ENCODE assay signal across 10 mouse cellular contexts in the genomic region with DNA sequence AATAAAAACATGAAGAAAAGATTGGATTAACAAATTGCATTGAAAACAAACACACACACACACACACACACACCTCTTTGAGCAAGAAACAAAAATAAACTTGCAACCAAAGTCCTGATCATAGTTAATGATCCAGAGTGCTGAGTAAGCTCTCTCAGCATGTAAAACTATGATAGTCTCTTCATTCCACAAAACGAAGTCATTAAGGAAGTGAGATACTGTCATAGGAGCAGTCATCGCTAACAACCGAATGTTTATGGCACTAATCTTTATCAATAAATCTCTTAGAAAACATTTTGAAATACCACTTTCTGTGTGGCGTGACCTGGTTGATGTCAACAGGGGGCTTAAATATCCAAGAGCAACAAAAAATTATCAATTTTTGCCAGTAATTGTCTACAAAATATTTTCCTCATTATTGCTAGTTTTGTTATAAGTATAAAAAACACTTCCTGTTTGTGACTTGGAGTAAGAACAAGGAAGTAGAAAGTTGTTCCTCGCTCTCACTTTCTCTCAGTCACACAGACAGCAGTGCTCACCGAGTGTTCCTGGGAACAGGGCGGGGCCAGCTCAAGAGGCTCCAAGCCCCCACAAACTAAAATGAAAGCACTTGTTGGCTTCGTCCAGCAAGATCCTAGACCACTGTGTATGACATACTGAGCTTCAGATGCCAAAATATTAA.
DNase-seq lines count a peak whose midpoint lies in the region; ATAC-seq and TF ChIP-seq lines count a peak whose summit lies in the region.
"Had no signal": no experiment of that assay in that cellular context is flagged by ENCODE, and none has a peak within 500 bp of the region (broad histone marks: within the 10 kb centered on the region; RNA-seq: fewer than 3 reads in every experiment).

No protein-coding gene starts in this region.

- no peak overlapping the region for H3K4me2 ChIP-seq in midbrain, postnatal 0 days (ENCODE audit: low read depth, low read length, poor library complexity, severe bottlenecking)
- no peak overlapping the region for H3K4me2 ChIP-seq in midbrain, embryonic 15.5 days
- peak overlapping the region; percentile 22; the same call in 1 of the 2 replicates for H3K4me2 ChIP-seq in liver, postnatal 0 days (ENCODE audit: low read depth, low read length)
- H3K4me2 ChIP-seq in stomach, postnatal 0 days (replicated peaks; ENCODE audit: low read depth) = no peak overlapping the region
- H3K4me2 ChIP-seq: hindbrain, embryonic 13.5 days had no signal

- H3K27me3 ChIP-seq in midbrain, postnatal 0 days (ENCODE audit: insufficient read depth, low read length) = no peaks in the 10 kb centered on the region
- no peaks in the 10 kb centered on the region for H3K27me3 ChIP-seq in midbrain, embryonic 15.5 days (replicated peaks)
- no peaks in the 10 kb centered on the region for H3K27me3 ChIP-seq in liver, postnatal 0 days (ENCODE audit: insufficient read depth, low read length)
- H3K27me3 ChIP-seq in stomach, postnatal 0 days (ENCODE audit: control insufficient read depth, insufficient read depth, low read length) = no peaks in the 10 kb centered on the region
- H3K27me3 ChIP-seq: hindbrain, embryonic 13.5 days had no signal

- H3K9ac ChIP-seq in midbrain, postnatal 0 days (replicated peaks; ENCODE audit: low read length, poor library complexity, severe bottlenecking) = no peak overlapping the region
- H3K9ac ChIP-seq in midbrain, embryonic 15.5 days = no peak overlapping the region
- no peak overlapping the region for H3K9ac ChIP-seq in liver, postnatal 0 days (replicated peaks)
- no peak overlapping the region for H3K9ac ChIP-seq in stomach, postnatal 0 days (ENCODE audit: low read length)
- H3K9ac ChIP-seq: hindbrain, embryonic 13.5 days had no signal

- peak; percentile 13 to 27 for DNase-seq in adrenal gland, adult (ENCODE audit: inconsistent age in 2 of 2, low spot score in 1 of 2)
- no peak for DNase-seq in adrenal gland, adult 2 months
- no peak for DNase-seq in midbrain, postnatal 0 days (ENCODE audit: low spot score)
- no peak for DNase-seq in liver, postnatal 0 days
- DNase-seq in stomach, postnatal 0 days (ENCODE audit: low spot score) = no peak
- no peak for DNase-seq in frontal cortex, adult 2 months (ENCODE audit: extremely low spot score in 1 of 2, low spot score in 1 of 2)
- no peak for DNase-seq in right cerebral cortex, postnatal 36 days (ENCODE audit: low spot score in 2 of 2)
- DNase-seq: thymus, adult 18-20 months had no signal

- TF ChIP-seq CTCF in midbrain, postnatal 0 days (IDR thresholded peaks at IDR 0.05) = no peak
- no peak for TF ChIP-seq CTCF in liver, postnatal 0 days (IDR thresholded peaks at IDR 0.05; ENCODE audit: low read depth)
- no peak for TF ChIP-seq CTCF in stomach, postnatal 0 days (IDR thresholded peaks at IDR 0.05; ENCODE audit: low read depth)

- H3K4me3 ChIP-seq in midbrain, postnatal 0 days (ENCODE audit: low read depth, low read length) = no peak overlapping the region
- no peak overlapping the region for H3K4me3 ChIP-seq in midbrain, embryonic 15.5 days
- H3K4me3 ChIP-seq in liver, postnatal 0 days (ENCODE audit: low read depth, low read length) = no peak overlapping the region
- no peak overlapping the region for H3K4me3 ChIP-seq in stomach, postnatal 0 days (ENCODE audit: low read depth, low read length)
- H3K4me3 ChIP-seq: hindbrain, embryonic 13.5 days had no signal

- H3K9me3 ChIP-seq in midbrain, postnatal 0 days (ENCODE audit: low read length) = no peaks in the 10 kb centered on the region
- H3K9me3 ChIP-seq in midbrain, embryonic 15.5 days = no peaks in the 10 kb centered on the region
- no peaks in the 10 kb centered on the region for H3K9me3 ChIP-seq in liver, postnatal 0 days (ENCODE audit: low read length)
- H3K9me3 ChIP-seq in stomach, postnatal 0 days (ENCODE audit: control insufficient read depth, low read length) = no peaks in the 10 kb centered on the region
- H3K9me3 ChIP-seq: hindbrain, embryonic 13.5 days had no signal

- 0 out of 2 replicates have a peak overlapping the region, but pooled peaks have one; percentile 4 for H3K27ac ChIP-seq in midbrain, postnatal 0 days (ENCODE audit: low read depth, low read length)
- H3K27ac ChIP-seq in midbrain, embryonic 15.5 days = no peak overlapping the region
- H3K27ac ChIP-seq in liver, postnatal 0 days (ENCODE audit: low read depth) = peak overlapping the region; percentile 29; the same call in 1 of the 2 replicates
- H3K27ac ChIP-seq in stomach, postnatal 0 days (replicated peaks) = peak overlapping the region; percentile 45; the same call in 1 of the 2 replicates
- H3K27ac ChIP-seq: hindbrain, embryonic 13.5 days had no signal

- H3K36me3 ChIP-seq in midbrain, postnatal 0 days (ENCODE audit: insufficient read depth, low read length) = no peaks in the 10 kb centered on the region
- H3K36me3 ChIP-seq in midbrain, embryonic 15.5 days (replicated peaks) = no peaks in the 10 kb centered on the region
- no peaks in the 10 kb centered on the region for H3K36me3 ChIP-seq in liver, postnatal 0 days (replicated peaks; ENCODE audit: insufficient read depth, low read length)
- H3K36me3 ChIP-seq in stomach, postnatal 0 days (ENCODE audit: control insufficient read depth, insufficient read depth, low read length) = no peaks in the 10 kb centered on the region
- H3K36me3 ChIP-seq: hindbrain, embryonic 13.5 days had no signal

- no peaks in the 10 kb centered on the region for H3K4me1 ChIP-seq in midbrain, postnatal 0 days (ENCODE audit: insufficient read depth, low read length)
- 0 out of 2 replicates have a peak, but pooled peaks cover 4% of the 10 kb centered on the region for H3K4me1 ChIP-seq in midbrain, embryonic 15.5 days
- peaks cover 4% of the 10 kb centered on the region; the same call in 1 of the 2 replicates for H3K4me1 ChIP-seq in liver, postnatal 0 days (ENCODE audit: insufficient read depth)
- no peaks in the 10 kb centered on the region for H3K4me1 ChIP-seq in stomach, postnatal 0 days (replicated peaks; ENCODE audit: control insufficient read depth, insufficient read depth)

- no peak for ATAC-seq in midbrain, postnatal 0 days (ENCODE audit: low FRiP score)
- ATAC-seq in midbrain, embryonic 15.5 days (replicated peaks) = no peak
- ATAC-seq in liver, postnatal 0 days = peak; percentile 54
- ATAC-seq in stomach, postnatal 0 days (ENCODE audit: low FRiP score, low TSS enrichment) = peak; percentile 75

- no peak for TF ChIP-seq EP300 in liver, postnatal 0 days (IDR thresholded peaks at IDR 0.05; ENCODE audit: low read depth)
- TF ChIP-seq EP300 in stomach, postnatal 0 days (optimal IDR thresholded peaks at IDR 0.05) = no peak

- 85% methylated on average over 8 of the region's 8 CpGs for WGBS in midbrain, postnatal 0 days
- 88% methylated on average over 8 of the region's 8 CpGs for WGBS in midbrain, embryonic 15.5 days
- WGBS in liver, postnatal 0 days (ENCODE audit: insufficient replicate concordance) = 45% methylated on average over 8 of the region's 8 CpGs
- WGBS in stomach, postnatal 0 days = 63% methylated on average over 8 of the region's 8 CpGs

Comparison
In these comparisons a context has a peak if more than half of its experiments do, and no peak if none do; other contexts are left out.
1. DNase-seq: peak in adrenal gland, adult (2 of 2); none in adrenal gland, adult 2 months (single experiment), midbrain, postnatal 0 days (single experiment), liver, postnatal 0 days (single experiment), stomach, postnatal 0 days (single experiment), frontal cortex, adult 2 months (0 of 2) and right cerebral cortex, postnatal 36 days (0 of 2).
2. ATAC-seq: peak in liver, postnatal 0 days (single experiment) and stomach, postnatal 0 days (single experiment); none in midbrain, postnatal 0 days (single experiment) and midbrain, embryonic 15.5 days (single experiment).